Mouse (Mus musculus): ENCODE measurements around the gene Rfng. TPM values are rescaled to one million over a fixed set of nuclear protein-coding genes. Genes with fewer than 3 reads are reported as not detected.

Gene Rfng
- polyA plus RNA-seq, 1 experiment from 2014 or later, result 15.6 TPM

GRCm38 (mm10) chr11:120822831-120823550 is 39.0 kb upstream of the Rfng start:
- 1% methylated on average over 14 of the region's 14 CpGs for WGBS (ENCODE audit: missing documents)
- peaks cover 40% of the 10 kb centered on the region for H3K79me2 ChIP-seq (ENCODE audit: inconsistent target)
- peak overlapping the region; percentile 90 for H3K4me3 ChIP-seq (ENCODE audit: inconsistent target)
- peak overlapping the region; percentile 78 for H3K27ac ChIP-seq
- H3K36me3 ChIP-seq (ENCODE audit: inconsistent target), result peaks cover 19% of the 10 kb centered on the region

- Histone ChIP-seq H3K4me3 (ENCODE audit: inconsistent target) (peak overlapping the region; percentile 90), H3K79me2 (ENCODE audit: inconsistent target) (peaks cover 40% of the 10 kb centered on the region), H3K36me3 (ENCODE audit: inconsistent target) (peaks cover 26% of the 10 kb centered on the region), H3K27ac (no peak overlapping the region)
- 75% methylated on average over 4 of the region's 4 CpGs for WGBS (ENCODE audit: missing documents)
These were observed 38.3 kb upstream of the Rfng start for GRCm38 (mm10) chr11:120822321-120822720.

- no peak overlapping the region for H3K27ac ChIP-seq
- H3K79me2 ChIP-seq (ENCODE audit: inconsistent target), result peaks cover 40% of the 10 kb centered on the region
- peaks cover 36% of the 10 kb centered on the region for H3K36me3 ChIP-seq (ENCODE audit: inconsistent target)
- no peak overlapping the region for H3K4me3 ChIP-seq (ENCODE audit: inconsistent target)
- WGBS (ENCODE audit: missing documents), result 88% methylated on average over 12 of the region's 14 CpGs
These were observed 37.3 kb upstream of the Rfng start for GRCm38 (mm10) chr11:120821076-120821922.

GRCm38 (mm10) chr11:120820546-120820945 is 36.5 kb upstream of the Rfng start:
- H3K79me2 ChIP-seq (ENCODE audit: inconsistent target), result peaks cover 40% of the 10 kb centered on the region
- peaks cover 44% of the 10 kb centered on the region for H3K36me3 ChIP-seq (ENCODE audit: inconsistent target)
- no peak overlapping the region for H3K27ac ChIP-seq
- no peak overlapping the region for H3K4me3 ChIP-seq (ENCODE audit: inconsistent target)
- 96% methylated on average over 13 of the region's 14 CpGs for WGBS (ENCODE audit: missing documents)

- 93% methylated on average over 6 of the region's 6 CpGs for WGBS (ENCODE audit: missing documents)
These were observed 35.5 kb upstream of the Rfng start for GRCm38 (mm10) chr11:120819556-120819955.

GRCm38 (mm10) chr11:120818251-120818650 is 34.2 kb upstream of the Rfng start:
- Histone ChIP-seq H3K27ac (no peak overlapping the region), H3K79me2 (ENCODE audit: inconsistent target) (peaks cover 38% of the 10 kb centered on the region), H3K4me3 (ENCODE audit: inconsistent target) (no peak overlapping the region), H3K36me3 (ENCODE audit: inconsistent target) (peaks cover 67% of the 10 kb centered on the region)
- 97% methylated on average over 13 of the region's 13 CpGs for WGBS (ENCODE audit: missing documents)

More at GRCm38 (mm10) chr11:120819556-120819955, 35.5 kb upstream of the Rfng start:
- Histone ChIP-seq H3K79me2 (ENCODE audit: inconsistent target) (peaks cover 40% of the 10 kb centered on the region), H3K27ac (no peak overlapping the region), H3K4me3 (ENCODE audit: inconsistent target) (no peak overlapping the region), H3K36me3 (ENCODE audit: inconsistent target) (peaks cover 54% of the 10 kb centered on the region)

- Histone ChIP-seq H3K36me3 (ENCODE audit: inconsistent target) (peaks cover 75% of the 10 kb centered on the region), H3K27ac (no peak overlapping the region), H3K4me3 (ENCODE audit: inconsistent target) (no peak overlapping the region), H3K79me2 (ENCODE audit: inconsistent target) (peaks cover 29% of the 10 kb centered on the region)
- 99% methylated on average over 6 of the region's 6 CpGs for WGBS (ENCODE audit: missing documents)
These were observed 33.4 kb upstream of the Rfng start for GRCm38 (mm10) chr11:120817358-120817757.

GRCm38 (mm10) chr11:120812068-120812467 is 28.1 kb upstream of the Rfng start:
- WGBS (ENCODE audit: missing documents), result 98% methylated on average over 15 of the region's 16 CpGs
- Histone ChIP-seq H3K79me2 (ENCODE audit: inconsistent target) (no peaks in the 10 kb centered on the region), H3K36me3 (ENCODE audit: inconsistent target) (peaks cover 100% of the 10 kb centered on the region), H3K4me3 (ENCODE audit: inconsistent target) (no peak overlapping the region), H3K27ac (no peak overlapping the region)

GRCm38 (mm10) chr11:120808010-120808409 is 24.0 kb upstream of the Rfng start:
- 93% methylated on average over 12 of the region's 12 CpGs for WGBS (ENCODE audit: missing documents)
- no peaks in the 10 kb centered on the region for H3K79me2 ChIP-seq (ENCODE audit: inconsistent target)
- H3K4me3 ChIP-seq (ENCODE audit: inconsistent target), result no peak overlapping the region
- H3K36me3 ChIP-seq (ENCODE audit: inconsistent target), result peaks cover 64% of the 10 kb centered on the region
- H3K27ac ChIP-seq, result no peak overlapping the region

GRCm38 (mm10) chr11:120805375-120806298 is 21.6 kb upstream of the Rfng start:
- H3K36me3 ChIP-seq (ENCODE audit: inconsistent target), result peaks cover 41% of the 10 kb centered on the region
- no peak overlapping the region for H3K27ac ChIP-seq
- 87% methylated on average over 7 of the region's 7 CpGs for WGBS (ENCODE audit: missing documents)
- H3K4me3 ChIP-seq (ENCODE audit: inconsistent target), result no peak overlapping the region
- H3K79me2 ChIP-seq (ENCODE audit: inconsistent target), result no peaks in the 10 kb centered on the region

GRCm38 (mm10) chr11:120804769-120805168 is 20.8 kb upstream of the Rfng start:
- Histone ChIP-seq H3K36me3 (ENCODE audit: inconsistent target) (peaks cover 32% of the 10 kb centered on the region), H3K79me2 (ENCODE audit: inconsistent target) (no peaks in the 10 kb centered on the region), H3K27ac (no peak overlapping the region), H3K4me3 (ENCODE audit: inconsistent target) (no peak overlapping the region)
- 79% methylated on average over 4 of the region's 4 CpGs for WGBS (ENCODE audit: missing documents)

- 87% methylated on average over 7 of the region's 7 CpGs for WGBS (ENCODE audit: missing documents)
- Histone ChIP-seq H3K36me3 (ENCODE audit: inconsistent target) (peaks cover 27% of the 10 kb centered on the region), H3K79me2 (ENCODE audit: inconsistent target) (no peaks in the 10 kb centered on the region), H3K27ac (no peak overlapping the region), H3K4me3 (ENCODE audit: inconsistent target) (no peak overlapping the region)
These were observed 20.3 kb upstream of the Rfng start for GRCm38 (mm10) chr11:120804274-120804673.

GRCm38 (mm10) chr11:120800061-120800904 is 16.3 kb upstream of the Rfng start:
- Histone ChIP-seq H3K4me3 (ENCODE audit: inconsistent target) (no peak overlapping the region), H3K27ac (peak overlapping the region; percentile 28), H3K36me3 (ENCODE audit: inconsistent target) (no peaks in the 10 kb centered on the region), H3K79me2 (ENCODE audit: inconsistent target) (peaks cover 8% of the 10 kb centered on the region)
- 26% methylated on average over 10 of the region's 10 CpGs for WGBS (ENCODE audit: missing documents)

Measured in macrophage (primary cell).